Mouse (Mus musculus): ENCODE measurements around the gene Lrrfip1. TPM values are rescaled to one million over a fixed set of nuclear protein-coding genes. Genes with fewer than 3 reads are reported as not detected.

The Lrrfip1 gene
- polyA plus RNA-seq, 1 experiment from 2014 or later = 21.7 TPM

DNA sequence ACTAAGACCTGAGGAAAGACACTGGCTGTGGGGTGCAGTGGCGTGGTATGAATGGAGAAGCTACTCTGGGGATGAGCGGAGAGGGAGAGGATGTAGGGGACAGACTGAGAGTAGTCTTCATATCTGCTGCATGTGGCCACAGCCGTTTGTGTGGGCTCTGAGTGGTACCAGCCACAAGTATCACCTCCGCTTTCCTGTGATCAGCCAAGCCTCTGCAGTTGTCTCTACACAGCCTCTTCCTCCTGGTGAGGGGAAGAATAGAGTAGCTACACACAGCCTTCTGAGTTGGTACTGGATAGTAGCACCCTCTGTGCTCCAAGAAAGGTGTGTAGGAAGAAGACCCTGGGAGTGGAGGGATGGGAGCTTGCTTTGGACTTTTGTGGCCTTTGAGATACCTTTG is 38.7 kb downstream of the Lrrfip1 start:
- no peak for DNase-seq (ENCODE audit: low spot score)
- H3K4me3 ChIP-seq = no peak overlapping the region
- H3K36me3 ChIP-seq = no peaks in the 10 kb centered on the region
- WGBS = 87% methylated on average over 4 of the region's 4 CpGs
- H3K4me1 ChIP-seq = peaks cover 26% of the 10 kb centered on the region
- no peaks in the 10 kb centered on the region for H3K9me3 ChIP-seq (replicated peaks)
- H3K27me3 ChIP-seq (ENCODE audit: low read depth, poor library complexity, severe bottlenecking) = no peaks in the 10 kb centered on the region
- H3K27ac ChIP-seq = no peak overlapping the region

- Histone ChIP-seq H3K9me3 (replicated peaks) (no peaks in the 10 kb centered on the region), H3K27me3 (ENCODE audit: low read depth, poor library complexity, severe bottlenecking) (no peaks in the 10 kb centered on the region), H3K36me3 (no peaks in the 10 kb centered on the region), H3K27ac (no peak overlapping the region), H3K4me3 (no peak overlapping the region), H3K4me1 (peaks cover 25% of the 10 kb centered on the region)
- DNase-seq (ENCODE audit: low spot score) = no peak
- 81% methylated on average over 6 of the region's 6 CpGs for WGBS
Observed at GRCm38 (mm10) chr1:91038010-91038409, 39.5 kb downstream of the Lrrfip1 start.

DNA sequence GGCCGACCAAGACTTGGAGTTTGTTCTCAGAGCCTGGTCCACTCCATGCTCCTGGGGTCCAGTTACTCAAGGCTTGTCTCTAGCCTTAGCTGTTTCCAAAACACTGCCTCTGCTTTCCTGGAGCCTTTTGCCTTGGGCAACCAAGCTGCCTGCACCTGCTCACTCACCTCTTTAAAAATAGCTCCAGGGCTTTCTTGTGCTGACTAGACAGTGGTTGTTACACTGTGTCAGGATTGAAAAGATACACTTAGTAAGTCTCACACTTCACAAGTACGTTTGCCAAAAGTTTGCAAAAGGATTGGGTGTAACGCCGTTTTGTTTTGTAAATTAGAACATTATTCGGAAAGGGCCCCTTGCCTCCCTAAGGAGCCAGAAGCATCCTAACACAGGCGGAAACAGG is 40.0 kb downstream of the Lrrfip1 start:
- no peak overlapping the region for H3K4me3 ChIP-seq
- no peak for DNase-seq (ENCODE audit: low spot score)
- no peak overlapping the region for H3K27ac ChIP-seq
- no peaks in the 10 kb centered on the region for H3K36me3 ChIP-seq
- peaks cover 29% of the 10 kb centered on the region for H3K4me1 ChIP-seq
- no peaks in the 10 kb centered on the region for H3K27me3 ChIP-seq (ENCODE audit: low read depth, poor library complexity, severe bottlenecking)
- 53% methylated on average over 6 of the region's 6 CpGs for whole genome bisulfite sequencing
- H3K9me3 ChIP-seq (replicated peaks) = no peaks in the 10 kb centered on the region

- no peak for DNase-seq (ENCODE audit: low spot score)
- peak overlapping the region; percentile 44; the same call in 1 of the 2 replicates for H3K27ac ChIP-seq
- 93% methylated on average over 5 of the region's 5 CpGs for WGBS
- H3K36me3 ChIP-seq = no peaks in the 10 kb centered on the region
- H3K4me1 ChIP-seq = peaks cover 38% of the 10 kb centered on the region
- H3K4me3 ChIP-seq = no peak overlapping the region
- H3K27me3 ChIP-seq (ENCODE audit: low read depth, poor library complexity, severe bottlenecking) = no peaks in the 10 kb centered on the region
- no peaks in the 10 kb centered on the region for H3K9me3 ChIP-seq (replicated peaks)
Observed at GRCm38 (mm10) chr1:91041605-91042004, 43.1 kb downstream of the Lrrfip1 start.

DNA sequence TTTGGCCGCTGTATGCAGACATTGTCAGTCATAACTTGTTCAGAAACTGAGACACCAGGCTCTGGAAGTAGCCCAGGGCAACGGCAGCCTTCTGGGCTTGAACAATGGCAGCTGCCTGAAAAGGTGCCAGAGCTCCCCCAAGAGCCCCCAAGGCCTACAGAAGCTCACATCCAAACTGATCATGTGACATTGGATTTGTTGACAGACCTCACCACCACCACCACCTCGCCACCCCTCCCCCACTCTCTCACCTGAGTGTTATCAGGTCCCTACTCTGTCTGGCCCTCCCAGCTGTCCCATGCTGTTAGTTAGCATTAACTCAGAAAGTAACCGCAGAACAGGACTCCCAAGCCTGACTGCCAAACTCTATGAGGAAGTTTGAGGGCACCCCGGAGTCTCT is 44.7 kb downstream of the Lrrfip1 start:
- whole genome bisulfite sequencing = 66% methylated on average over 5 of the region's 5 CpGs
- Histone ChIP-seq H3K27ac (no peak overlapping the region), H3K9me3 (replicated peaks) (no peaks in the 10 kb centered on the region), H3K36me3 (no peaks in the 10 kb centered on the region), H3K4me1 (peaks cover 45% of the 10 kb centered on the region), H3K4me3 (no peak overlapping the region), H3K27me3 (ENCODE audit: low read depth, poor library complexity, severe bottlenecking) (no peaks in the 10 kb centered on the region)
- DNase-seq (ENCODE audit: low spot score) = no peak

DNA sequence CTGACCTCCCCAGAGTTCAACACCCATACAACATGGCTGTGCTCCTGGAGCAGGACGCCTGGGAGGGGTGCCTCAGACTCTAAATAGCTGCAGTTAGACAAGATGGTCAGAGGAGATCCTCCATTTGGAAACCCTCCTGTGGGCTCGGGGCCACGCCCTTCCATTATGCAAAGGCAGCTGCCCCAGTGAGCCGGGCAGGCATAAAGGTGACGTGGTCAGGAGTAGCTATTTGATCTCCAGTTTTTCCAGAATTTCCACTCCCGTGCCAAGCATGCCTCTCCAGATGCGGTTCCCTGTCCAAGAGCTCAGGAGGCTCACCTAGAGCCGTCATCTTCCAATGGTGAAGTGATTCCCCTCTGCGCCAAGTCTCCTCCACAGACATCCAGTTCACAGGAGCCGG is 45.6 kb downstream of the Lrrfip1 start:
- H3K4me3 ChIP-seq = no peak overlapping the region
- no peaks in the 10 kb centered on the region for H3K27me3 ChIP-seq (ENCODE audit: low read depth, poor library complexity, severe bottlenecking)
- peaks cover 36% of the 10 kb centered on the region for H3K4me1 ChIP-seq
- H3K27ac ChIP-seq = no peak overlapping the region
- WGBS = 79% methylated on average over 10 of the region's 10 CpGs
- H3K36me3 ChIP-seq = no peaks in the 10 kb centered on the region
- DNase-seq (ENCODE audit: low spot score) = no peak
- no peaks in the 10 kb centered on the region for H3K9me3 ChIP-seq (replicated peaks)

- 69% methylated on average over 3 of the region's 3 CpGs for WGBS
- Histone ChIP-seq H3K36me3 (no peaks in the 10 kb centered on the region), H3K4me1 (peaks cover 31% of the 10 kb centered on the region), H3K27me3 (ENCODE audit: low read depth, poor library complexity, severe bottlenecking) (no peaks in the 10 kb centered on the region), H3K4me3 (no peak overlapping the region), H3K27ac (no peak overlapping the region), H3K9me3 (replicated peaks) (no peaks in the 10 kb centered on the region)
- DNase-seq (ENCODE audit: low spot score) = no peak
Observed at GRCm38 (mm10) chr1:91044648-91045047, 46.1 kb downstream of the Lrrfip1 start.

GRCm38 (mm10) chr1:91046237-91046636 is 47.7 kb downstream of the Lrrfip1 start:
- no peak overlapping the region for H3K27ac ChIP-seq
- WGBS = 41% methylated on average over 5 of the region's 5 CpGs
- H3K4me3 ChIP-seq = no peak overlapping the region
- H3K4me1 ChIP-seq = peaks cover 24% of the 10 kb centered on the region
- H3K27me3 ChIP-seq (ENCODE audit: low read depth, poor library complexity, severe bottlenecking) = no peaks in the 10 kb centered on the region
- H3K9me3 ChIP-seq (replicated peaks) = no peaks in the 10 kb centered on the region
- no peaks in the 10 kb centered on the region for H3K36me3 ChIP-seq
- no peak for DNase-seq (ENCODE audit: low spot score)

GRCm38 (mm10) chr1:91049296-91049695 is 50.8 kb downstream of the Lrrfip1 start:
- DNase-seq (ENCODE audit: low spot score) = no peak
- Histone ChIP-seq H3K4me1 (peaks cover 44% of the 10 kb centered on the region), H3K27ac (no peak overlapping the region), H3K9me3 (replicated peaks) (no peaks in the 10 kb centered on the region), H3K27me3 (ENCODE audit: low read depth, poor library complexity, severe bottlenecking) (peaks cover 10% of the 10 kb centered on the region), H3K36me3 (no peaks in the 10 kb centered on the region), H3K4me3 (no peak overlapping the region)
- WGBS = 84% methylated on average over 6 of the region's 6 CpGs

DNA sequence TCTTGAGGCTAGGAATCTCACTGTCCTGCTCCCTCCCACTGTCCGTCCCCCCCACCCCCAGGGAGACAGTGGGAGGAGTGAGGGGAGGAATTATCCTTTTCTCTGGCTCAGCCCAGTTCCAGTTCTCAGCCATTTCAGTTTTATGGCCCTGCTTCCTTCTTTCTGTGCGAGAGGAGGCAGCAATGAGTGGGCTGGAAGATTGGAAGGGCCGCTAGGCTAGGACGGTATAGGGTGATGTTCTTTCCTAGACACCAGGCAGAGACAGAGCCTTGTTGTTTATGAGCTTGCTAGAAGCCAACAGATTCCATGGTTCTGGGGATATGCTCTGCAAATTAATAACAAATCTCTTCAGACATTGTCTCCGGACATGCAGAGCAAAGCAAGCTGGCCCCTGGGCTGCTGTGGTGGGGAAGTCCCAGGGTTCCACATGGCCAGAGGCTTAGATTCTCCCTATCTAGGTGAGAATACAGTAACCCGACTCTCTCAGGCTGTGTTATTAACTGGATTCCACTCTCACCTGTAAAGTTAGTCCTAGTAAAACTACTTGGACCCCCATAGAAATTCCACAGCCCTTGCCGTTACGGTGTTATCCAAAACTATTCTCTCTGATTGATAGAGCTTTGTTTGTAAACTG is 53.0 kb downstream of the Lrrfip1 start:
- Histone ChIP-seq H3K27me3 (ENCODE audit: low read depth, poor library complexity, severe bottlenecking) (peaks cover 10% of the 10 kb centered on the region), H3K9me3 (replicated peaks) (no peaks in the 10 kb centered on the region), H3K4me3 (no peak overlapping the region), H3K36me3 (no peaks in the 10 kb centered on the region), H3K4me1 (peaks cover 60% of the 10 kb centered on the region), H3K27ac (no peak overlapping the region)
- no peak for DNase-seq (ENCODE audit: low spot score)
- 55% methylated on average over 8 of the region's 8 CpGs for WGBS

GRCm38 (mm10) chr1:91052747-91053181 is 54.2 kb downstream of the Lrrfip1 start:
- Histone ChIP-seq H3K4me1 (peaks cover 65% of the 10 kb centered on the region), H3K4me3 (peak overlapping the region; percentile 63), H3K27ac (peak overlapping the region; percentile 80), H3K27me3 (ENCODE audit: low read depth, poor library complexity, severe bottlenecking) (peaks cover 10% of the 10 kb centered on the region), H3K9me3 (replicated peaks) (no peaks in the 10 kb centered on the region), H3K36me3 (no peaks in the 10 kb centered on the region)
- under 1% methylated on average over 28 of the region's 28 CpGs for WGBS
- DNase-seq (ENCODE audit: low spot score) = peak; percentile 86

GRCm38 (mm10) chr1:91053218-91054073 is 54.9 kb downstream of the Lrrfip1 start:
- Histone ChIP-seq H3K4me1 (peaks cover 71% of the 10 kb centered on the region), H3K4me3 (peak overlapping the region; percentile 63), H3K27ac (peak overlapping the region; percentile 80), H3K9me3 (replicated peaks) (no peaks in the 10 kb centered on the region), H3K36me3 (no peaks in the 10 kb centered on the region), H3K27me3 (ENCODE audit: low read depth, poor library complexity, severe bottlenecking) (peaks cover 10% of the 10 kb centered on the region)
- DNase-seq (ENCODE audit: low spot score) = peak; percentile 79
- WGBS = 1% methylated on average over 41 of the region's 41 CpGs

- peak overlapping the region; percentile 80; the same call in 1 of the 2 replicates for H3K27ac ChIP-seq
- WGBS = 39% methylated on average over 10 of the region's 10 CpGs
- DNase-seq (ENCODE audit: low spot score) = no peak
Observed at GRCm38 (mm10) chr1:91054074-91054471, 55.5 kb downstream of the Lrrfip1 start.

More at GRCm38 (mm10) chr1:91054074-91054471, 55.5 kb downstream of the Lrrfip1 start:
- H3K36me3 ChIP-seq = no peaks in the 10 kb centered on the region
- no peaks in the 10 kb centered on the region for H3K9me3 ChIP-seq (replicated peaks)
- peaks cover 10% of the 10 kb centered on the region for H3K27me3 ChIP-seq (ENCODE audit: low read depth, poor library complexity, severe bottlenecking)
- peak overlapping the region; percentile 63 for H3K4me3 ChIP-seq
- peaks cover 71% of the 10 kb centered on the region for H3K4me1 ChIP-seq
